Mouse (Mus musculus) forebrain, embryonic 16.5 days (tissue): ENCODE measurements at regions not wholly inside any gene's neighbourhood (a gene's known extent, or its start where the extent isn't known, plus 50 kb on each side); places are given as distances from the start of the nearest gene placed in this dataset. TPM values are rescaled to one million over a fixed set of nuclear protein-coding genes. Genes with fewer than 3 reads are reported as not detected.
"Not testable (repeated sequence)": the region's sequence is repeated elsewhere in the genome, so short reads cannot be mapped to it uniquely, and the experiment has no call there.

Source experiments
- ATAC-seq: fragments of 200-750 bp; cut with Nextera tagmentation; 2 replicates; pipeline ENCODE4 v1.8.0; 2017; ENCODE audit warnings: mild to moderate bottlenecking, moderate library complexity
- H3K27ac ChIP-seq: fragments of 300-500 bp; sonication (generic); 2 replicates; pipeline ENCODE4 v1.5.1; 2014; ENCODE audit warnings: low read length, control low read depth
- H3K27me3 ChIP-seq: fragments of 300-500 bp; sonication (generic); replicated peaks from 2 replicates; pipeline ENCODE4 v1.6.1; 2014; ENCODE audit warnings: low read length; ENCODE audit not compliant: control insufficient read depth, insufficient read depth
- H3K36me3 ChIP-seq: fragments of 300-500 bp; sonication (generic); 2 replicates; pipeline ENCODE4 v1.6.1; 2014; ENCODE audit not compliant: control insufficient read depth, insufficient read depth
- H3K4me1 ChIP-seq: fragments of 300-500 bp; sonication (generic); replicated peaks from 2 replicates; pipeline ENCODE4 v1.6.1; 2014; ENCODE audit warnings: low read length; ENCODE audit not compliant: control insufficient read depth, insufficient read depth
- H3K4me2 ChIP-seq: fragments of 300-500 bp; sonication (generic); 2 replicates; pipeline ENCODE4 v1.6.1; 2014; ENCODE audit warnings: mild to moderate bottlenecking, low read length, control low read depth
- H3K4me3 ChIP-seq: fragments of 300-500 bp; sonication (generic); replicated peaks from 2 replicates; pipeline ENCODE4 v1.5.1; 2014; ENCODE audit warnings: mild to moderate bottlenecking, low read length, control low read depth
- H3K9ac ChIP-seq: fragments of 300-500 bp; sonication (generic); replicated peaks from 2 replicates; pipeline ENCODE4 v1.6.1; 2014; ENCODE audit warnings: low read depth, low read length, control low read depth
- H3K9me3 ChIP-seq: fragments of 300-500 bp; sonication (generic); 2 replicates; pipeline ENCODE4 v1.6.1; 2016; ENCODE audit warnings: low read length; ENCODE audit not compliant: control insufficient read depth
- WGBS: fragments of 180-500 bp; shearing (Covaris S2); extraction: QIAGEN DNeasy Blood & Tissue Kit; methylation state at CpG from one replicate; pipeline ENCODE4 v1.1.7; 2014; 5-methylcytosine and 5-hydroxymethylcytosine counted together
- microRNA-seq: library from miRNA; unstranded; fragments of <30 nt; microRNA quantifications from one replicate; pipeline ENCODE4, GENCODE M21; 2017

DNA sequence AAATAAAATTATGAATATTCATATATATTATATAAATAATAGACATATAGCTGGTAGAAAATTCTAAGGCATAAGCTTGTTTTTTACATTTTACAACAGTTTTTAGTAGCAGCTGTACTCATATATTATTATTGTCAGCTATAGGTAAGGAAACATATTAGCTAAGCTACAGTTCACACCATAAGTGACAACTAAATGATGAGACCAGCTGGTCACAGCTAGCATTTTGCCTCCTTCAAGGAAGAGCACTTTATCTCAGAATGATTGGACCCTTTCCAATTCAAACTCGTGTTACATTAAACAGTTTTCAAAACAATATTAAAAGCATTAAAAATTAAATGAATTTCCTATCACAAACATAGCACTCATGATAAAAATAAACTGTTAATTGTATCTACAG is 157.3 kb upstream of the Klhl1 start:
- no peaks in the 10 kb centered on the region for H3K4me1 ChIP-seq
- H3K9ac ChIP-seq: no peak overlapping the region
- H3K9me3 ChIP-seq: no peaks in the 10 kb centered on the region
- no peak overlapping the region for H3K27ac ChIP-seq
- 60% methylated on average over 1 of the region's 1 CpGs for WGBS
- no peaks in the 10 kb centered on the region for H3K36me3 ChIP-seq
- no peaks in the 10 kb centered on the region for H3K27me3 ChIP-seq
- no peak overlapping the region for H3K4me3 ChIP-seq
- H3K4me2 ChIP-seq: no peak overlapping the region
- ATAC-seq: peak; percentile 47; the same call in 1 of the 2 replicates

DNA sequence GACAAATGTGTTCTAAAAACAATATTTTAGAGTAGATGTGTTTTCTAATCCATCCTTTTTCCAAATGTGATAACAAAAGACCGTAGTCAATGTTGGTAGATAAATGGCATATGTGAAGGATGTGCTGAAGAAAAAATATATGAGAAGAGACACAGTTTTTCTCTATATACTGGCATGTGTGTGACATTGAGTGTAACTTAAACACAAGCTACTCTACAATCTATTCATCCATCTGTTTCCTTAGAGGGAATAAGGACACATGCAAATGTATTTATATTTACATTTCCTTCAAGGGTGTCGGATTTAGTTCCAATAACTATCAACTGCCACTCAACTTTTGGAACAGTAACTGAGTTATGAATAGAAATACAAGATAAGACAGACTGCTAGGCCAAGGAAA is 149.7 kb upstream of the Klhl1 start:
- H3K9ac ChIP-seq: no peak overlapping the region
- H3K4me2 ChIP-seq: no peak overlapping the region
- H3K36me3 ChIP-seq: no peaks in the 10 kb centered on the region
- no peaks in the 10 kb centered on the region for H3K9me3 ChIP-seq
- 65% methylated on average over 2 of the region's 2 CpGs for WGBS
- H3K27me3 ChIP-seq: no peaks in the 10 kb centered on the region
- H3K4me1 ChIP-seq: no peaks in the 10 kb centered on the region
- ATAC-seq: peak; percentile 58; the same call in 1 of the 2 replicates
- no peak overlapping the region for H3K27ac ChIP-seq
- H3K4me3 ChIP-seq: no peak overlapping the region

DNA sequence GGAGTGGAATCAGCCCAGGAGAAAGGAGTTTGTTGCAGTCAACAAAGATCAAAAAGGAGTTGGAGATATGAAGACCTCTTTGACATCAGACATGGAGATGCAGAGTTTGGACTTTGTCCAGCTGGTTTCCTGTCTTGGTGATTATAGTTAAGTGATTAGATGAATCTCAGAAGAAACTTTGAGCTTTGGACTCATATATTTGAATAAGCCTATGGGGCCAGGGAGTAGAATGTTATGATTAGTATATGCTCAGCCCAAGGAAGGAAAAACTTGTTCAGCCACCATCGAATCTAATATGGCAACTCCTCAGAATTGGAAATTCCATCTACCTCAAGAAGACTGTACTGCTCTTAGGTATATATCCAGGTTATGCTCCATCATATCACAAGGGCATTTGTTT is 137.6 kb upstream of the Klhl1 start:
- WGBS: 93% methylated on average over 1 of the region's 1 CpGs
- no peak overlapping the region for H3K27ac ChIP-seq
- no peaks in the 10 kb centered on the region for H3K4me1 ChIP-seq
- no peak overlapping the region for H3K9ac ChIP-seq
- ATAC-seq: no peak
- H3K4me2 ChIP-seq: no peak overlapping the region
- H3K27me3 ChIP-seq: no peaks in the 10 kb centered on the region
- H3K4me3 ChIP-seq: no peak overlapping the region
- no peaks in the 10 kb centered on the region for H3K36me3 ChIP-seq
- H3K9me3 ChIP-seq: no peaks in the 10 kb centered on the region

DNA sequence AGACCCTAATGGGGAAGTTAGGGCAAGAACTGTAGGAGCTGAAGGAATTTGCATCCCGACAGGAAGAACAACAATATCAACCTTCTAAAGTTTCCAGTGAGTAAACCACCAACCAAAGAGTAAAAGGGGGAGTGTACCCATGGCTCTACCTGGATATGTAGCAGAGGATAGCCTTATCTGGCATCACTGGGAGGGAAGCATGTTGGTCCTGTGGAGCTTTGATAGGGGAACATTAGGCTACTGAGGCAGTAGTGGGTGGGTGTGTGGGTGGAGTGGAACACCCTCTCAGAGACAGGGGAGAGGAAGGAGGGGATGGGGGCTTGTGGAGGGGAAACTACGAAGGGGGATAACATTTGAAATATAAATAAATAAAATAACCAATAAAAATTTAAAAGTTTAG is 111.4 kb upstream of the Klhl1 start:
- Histone ChIP-seq H3K27ac (no peak overlapping the region), H3K36me3 (no peaks in the 10 kb centered on the region), H3K4me2 (no peak overlapping the region), H3K4me3 (no peak overlapping the region), H3K9me3 (no peaks in the 10 kb centered on the region), H3K27me3 (no peaks in the 10 kb centered on the region), H3K9ac (no peak overlapping the region), H3K4me1 (no peaks in the 10 kb centered on the region)
- ATAC-seq: no peak
- 86% methylated on average over 2 of the region's 2 CpGs for WGBS

DNA sequence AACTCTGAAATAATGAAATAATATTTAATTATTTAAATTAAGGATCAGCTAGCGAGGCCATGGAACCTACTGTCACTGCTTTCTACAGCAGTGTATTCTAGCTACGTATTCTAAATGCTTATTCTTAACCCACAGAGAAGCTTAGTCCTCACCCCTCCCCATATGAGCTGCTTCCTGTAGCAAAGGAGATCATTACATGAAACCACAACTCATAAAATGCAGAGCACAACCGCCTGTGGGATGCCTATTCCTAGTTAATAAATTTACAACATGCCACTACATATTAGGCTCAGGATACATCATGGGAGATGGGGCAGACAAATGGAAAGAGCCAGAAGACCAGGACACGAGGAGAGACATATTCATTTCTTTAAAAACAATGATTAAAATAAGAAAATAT is 87.8 kb upstream of the Klhl1 start:
- ATAC-seq: no peak
- H3K27ac ChIP-seq: no peak overlapping the region

DNA sequence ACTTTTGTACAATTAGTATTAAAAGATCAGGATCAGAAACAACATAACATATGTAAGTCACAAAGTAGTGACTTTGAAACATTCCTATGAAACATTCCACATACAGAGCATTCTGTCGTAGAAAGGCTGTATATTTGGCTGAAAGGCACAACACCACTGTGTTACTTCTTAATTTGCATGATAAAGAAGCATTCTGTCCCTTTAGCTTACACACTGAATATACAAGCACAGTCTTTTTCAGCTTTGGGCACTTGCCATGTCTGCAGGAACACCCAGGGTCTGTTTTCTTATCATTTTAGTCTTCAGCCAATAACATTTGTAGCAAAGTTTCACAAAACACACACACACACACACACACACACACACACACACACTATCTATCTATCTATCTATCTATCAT is 82.2 kb upstream of the Klhl1 start:
- H3K4me1 ChIP-seq, H3K9me3 ChIP-seq, H3K27ac ChIP-seq, H3K4me2 ChIP-seq, H3K4me3 ChIP-seq, H3K27me3 ChIP-seq, H3K36me3 ChIP-seq, H3K9ac ChIP-seq: not testable (repeated sequence)
- peak; percentile 77 for ATAC-seq
- 11% methylated on average over 1 of the region's 1 CpGs for WGBS

More for the DNA sequence above, 87.8 kb upstream of the Klhl1 start:
- Histone ChIP-seq H3K36me3 (no peaks in the 10 kb centered on the region), H3K9ac (no peak overlapping the region), H3K4me1 (no peaks in the 10 kb centered on the region), H3K4me2 (no peak overlapping the region), H3K4me3 (no peak overlapping the region), H3K9me3 (no peaks in the 10 kb centered on the region), H3K27me3 (no peaks in the 10 kb centered on the region)
- WGBS: 88% methylated on average over 4 of the region's 4 CpGs

DNA sequence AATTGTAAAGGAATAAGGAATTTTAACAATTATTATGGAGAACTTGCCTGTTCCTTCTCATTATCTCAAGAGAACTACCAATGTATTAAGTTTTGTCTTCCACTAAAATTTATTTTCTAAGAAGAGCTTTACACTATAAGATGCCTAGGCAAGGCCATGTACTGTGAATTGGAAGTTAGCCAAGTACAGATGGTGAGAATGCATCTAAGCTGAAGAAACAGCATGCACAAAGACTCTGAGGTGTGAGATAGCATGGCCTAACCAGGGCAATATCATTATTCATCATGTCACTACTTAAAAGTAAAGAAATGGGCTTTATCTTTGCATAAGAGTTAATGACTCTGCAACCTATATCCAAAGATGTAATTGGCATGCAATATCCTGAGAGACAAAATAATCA is 73.1 kb upstream of the Klhl1 start:
- no peaks in the 10 kb centered on the region for H3K9me3 ChIP-seq
- H3K27ac ChIP-seq: no peak overlapping the region
- no peaks in the 10 kb centered on the region for H3K36me3 ChIP-seq
- no peaks in the 10 kb centered on the region for H3K27me3 ChIP-seq
- no peak overlapping the region for H3K4me3 ChIP-seq
- ATAC-seq: 0 out of 2 replicates have a peak, but pooled peaks have one; percentile 43
- no peaks in the 10 kb centered on the region for H3K4me1 ChIP-seq
- H3K9ac ChIP-seq: no peak overlapping the region
- no peak overlapping the region for H3K4me2 ChIP-seq

Small RNAs in the stretch of these regions (microRNA-seq; reads per million reads assigned to microRNA genes)
- not detected for gene Gm27441
